Mouse (Mus musculus): Measurements from ENCODE around the gene Wdr70.

GRCm38 (mm10) chr15:7906491-7907035 lies 192.4 kb downstream of the Wdr70 start:
- TF ChIP-seq CTCF (IDR thresholded peaks at IDR 0.05; ENCODE audit: low read depth, low read length) (no peak), GATA1 (IDR thresholded peaks at IDR 0.05; ENCODE audit: borderline replicate concordance, low read length) (no peak), TAL1 (conservative IDR thresholded peaks at IDR 0.05; ENCODE audit: low read depth, low read length) (no peak), POLR2AphosphoS5 (IDR thresholded peaks at IDR 0.05; ENCODE audit: insufficient replicate concordance, low read depth, low read length) (no peak)
